Mouse (Mus musculus): ENCODE measurements around the gene Tmem231. TPM values are rescaled to one million over a fixed set of nuclear protein-coding genes. Genes with fewer than 3 reads are reported as not detected.
"Not testable (repeated sequence)": the region's sequence is repeated elsewhere in the genome, so short reads cannot be mapped to it uniquely, and the experiment has no call there.

Gene Tmem231
- polyA plus RNA-seq, 1 experiment, result 4.5 TPM

DNA sequence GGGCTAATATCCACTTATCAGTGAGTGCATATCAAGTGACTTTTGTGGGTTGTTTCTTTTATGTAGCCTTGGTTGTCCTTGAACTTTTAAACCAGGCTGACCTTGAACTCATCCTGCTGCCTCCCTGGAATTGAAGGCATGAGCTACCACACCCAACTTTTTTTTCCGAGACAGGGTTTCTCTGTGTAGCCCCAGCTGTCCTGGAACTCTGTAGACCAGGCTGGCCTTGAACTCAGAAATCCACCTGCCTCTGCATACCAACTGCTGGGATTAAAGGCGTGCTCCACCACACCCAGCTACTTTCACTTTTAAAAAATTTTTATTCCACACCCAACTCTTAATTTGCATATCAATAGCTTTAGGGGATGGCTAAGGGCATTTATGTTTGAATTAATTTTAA, 9.9 kb upstream of the Tmem231 start:
- no peaks in the 10 kb centered on the region for H3K27me3 ChIP-seq (ENCODE audit: control insufficient read depth, insufficient read depth, insufficient read length)
- peaks cover 13% of the 10 kb centered on the region for H3K36me3 ChIP-seq (ENCODE audit: control insufficient read depth, insufficient read depth)
- no peak for TF ChIP-seq E2F4 (IDR thresholded peaks at IDR 0.05; ENCODE audit: insufficient read depth)
- no peak for TF ChIP-seq REST (IDR thresholded peaks at IDR 0.05; ENCODE audit: insufficient read depth, insufficient read length)
- no peak for TF ChIP-seq SRF (IDR thresholded peaks at IDR 0.05; ENCODE audit: control insufficient read depth, insufficient read length, low read depth)
- TF ChIP-seq CEBPB (IDR thresholded peaks at IDR 0.05; ENCODE audit: insufficient read depth, poor library complexity, severe bottlenecking), result no peak
- TF ChIP-seq POLR2A (IDR thresholded peaks at IDR 0.05; ENCODE audit: insufficient read length, low read depth), result no peak
- TF ChIP-seq MAX (IDR thresholded peaks at IDR 0.05; ENCODE audit: low read depth), result no peak
- TF ChIP-seq USF1 (IDR thresholded peaks at IDR 0.05; ENCODE audit: low read depth), result no peak
- TF ChIP-seq MYOD1 (IDR thresholded peaks at IDR 0.05; ENCODE audit: control insufficient read depth in 1 of 3, insufficient read length in 2 of 3, low read depth in 2 of 3), result no peak
- no peak for TF ChIP-seq TCF3 (IDR thresholded peaks at IDR 0.05; ENCODE audit: insufficient read length, low read depth)
- TF ChIP-seq POLR2AphosphoS2 (IDR thresholded peaks at IDR 0.05; ENCODE audit: insufficient read length, low read depth), result no peak
- TF ChIP-seq MYOG (IDR thresholded peaks at IDR 0.05; ENCODE audit: control insufficient read depth in 1 of 3, insufficient read depth in 1 of 3, insufficient read length in 2 of 3, low read depth in 2 of 3), result no peak
- TF ChIP-seq TCF12 (IDR thresholded peaks at IDR 0.05; ENCODE audit: insufficient read depth, poor library complexity, severe bottlenecking), result no peak
- H3ac ChIP-seq (ENCODE audit: control insufficient read depth, insufficient read length), result no peak overlapping the region
- H3K4me2 ChIP-seq (ENCODE audit: low read depth), result no peak overlapping the region
- no peaks in the 10 kb centered on the region for H3K79me2 ChIP-seq (ENCODE audit: control insufficient read depth, insufficient read depth)
- no peak overlapping the region for H3K4me3 ChIP-seq

GRCm38 (mm10) chr8:111941101-111941454, 7.4 kb upstream of the Tmem231 start:
- Histone ChIP-seq H3K4me2 (ENCODE audit: low read depth) (peak overlapping the region; percentile 75), H3K36me3 (ENCODE audit: control insufficient read depth, insufficient read depth) (peaks cover 13% of the 10 kb centered on the region), H3K79me2 (ENCODE audit: control insufficient read depth, insufficient read depth) (no peaks in the 10 kb centered on the region), H3K27me3 (ENCODE audit: control insufficient read depth, insufficient read depth, insufficient read length) (no peaks in the 10 kb centered on the region), H3ac (ENCODE audit: control insufficient read depth, insufficient read length) (peak overlapping the region; percentile 34), H3K4me3 (peak overlapping the region; percentile 63)
- TF ChIP-seq REST (IDR thresholded peaks at IDR 0.05; ENCODE audit: insufficient read depth, insufficient read length), result peak; percentile 90
- no peak for TF ChIP-seq CEBPB (IDR thresholded peaks at IDR 0.05; ENCODE audit: insufficient read depth, poor library complexity, severe bottlenecking)

- H3K4me3 ChIP-seq, result peak within 1 kb of the TSS; percentile 63
- H3K36me3 ChIP-seq (ENCODE audit: control insufficient read depth, insufficient read depth), result peaks cover 13% of the 10 kb centered on the region
- TF ChIP-seq USF1 (IDR thresholded peaks at IDR 0.05; ENCODE audit: low read depth) (no peak), MYOG (IDR thresholded peaks at IDR 0.05; ENCODE audit: control insufficient read depth in 1 of 3, insufficient read depth in 1 of 3, insufficient read length in 2 of 3, low read depth in 2 of 3) (no peak), POLR2A (IDR thresholded peaks at IDR 0.05; ENCODE audit: insufficient read length, low read depth) (peak; percentile 52)
- H3K27me3 ChIP-seq (ENCODE audit: control insufficient read depth, insufficient read depth, insufficient read length), result no peaks in the 10 kb centered on the region
- H3ac ChIP-seq (ENCODE audit: control insufficient read depth, insufficient read length), result peak within 1 kb of the TSS; percentile 34
- H3K79me2 ChIP-seq (ENCODE audit: control insufficient read depth, insufficient read depth), result no peaks in the 10 kb centered on the region
- peak within 1 kb of the TSS; percentile 99 for H3K4me2 ChIP-seq (ENCODE audit: low read depth)
Measured at GRCm38 (mm10) chr8:111940171-111941100, 6.8 kb upstream of the Tmem231 start, which contains the start of gene Gabarapl2. Gabarapl2 (plus strand) TSS chr8:111940703.

DNA sequence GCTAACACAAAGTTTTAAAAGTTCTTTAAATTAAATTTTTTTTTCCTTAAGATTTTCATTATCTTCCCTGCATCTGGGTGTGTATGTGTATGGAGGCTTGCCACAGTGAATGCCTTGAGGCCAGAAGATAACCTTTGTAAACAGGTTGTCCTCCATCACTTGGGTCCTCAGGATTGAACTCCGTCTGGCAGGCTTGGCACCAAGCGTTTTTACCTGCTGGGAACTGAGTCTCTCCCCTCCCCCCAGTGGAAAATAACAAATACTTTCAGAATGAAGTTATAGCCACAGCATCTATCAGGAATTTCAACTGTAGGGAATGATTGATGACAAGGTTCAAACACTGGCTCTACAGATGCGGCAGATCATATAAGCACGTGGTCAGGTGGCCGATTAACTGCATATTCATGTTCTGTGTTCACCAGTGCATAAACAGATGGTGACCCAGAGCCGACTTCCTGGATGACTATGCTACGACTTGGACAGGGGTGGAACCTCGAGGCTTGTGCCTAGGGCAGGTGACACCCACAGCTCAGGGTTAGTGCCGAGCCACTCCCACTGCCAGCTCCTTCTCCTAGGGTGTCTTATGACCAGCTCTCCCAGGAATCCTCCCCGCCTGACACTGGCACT, 5.9 kb upstream of the Tmem231 start:
- Histone ChIP-seq H3K27me3 (ENCODE audit: control insufficient read depth, insufficient read depth, insufficient read length) (no peaks in the 10 kb centered on the region), H3K4me3 (peak overlapping the region; percentile 63)
- peak in 1 of 3 experiments; percentile 32 for TF ChIP-seq MYOD1 (IDR thresholded peaks at IDR 0.05; ENCODE audit: control insufficient read depth in 1 of 3, insufficient read length in 2 of 3, low read depth in 2 of 3)
- peak in 1 of 3 experiments; percentile 26 for TF ChIP-seq MYOG (IDR thresholded peaks at IDR 0.05; ENCODE audit: control insufficient read depth in 1 of 3, insufficient read depth in 1 of 3, insufficient read length in 2 of 3, low read depth in 2 of 3)
- no peak for TF ChIP-seq CEBPB (IDR thresholded peaks at IDR 0.05; ENCODE audit: insufficient read depth, poor library complexity, severe bottlenecking)

DNA sequence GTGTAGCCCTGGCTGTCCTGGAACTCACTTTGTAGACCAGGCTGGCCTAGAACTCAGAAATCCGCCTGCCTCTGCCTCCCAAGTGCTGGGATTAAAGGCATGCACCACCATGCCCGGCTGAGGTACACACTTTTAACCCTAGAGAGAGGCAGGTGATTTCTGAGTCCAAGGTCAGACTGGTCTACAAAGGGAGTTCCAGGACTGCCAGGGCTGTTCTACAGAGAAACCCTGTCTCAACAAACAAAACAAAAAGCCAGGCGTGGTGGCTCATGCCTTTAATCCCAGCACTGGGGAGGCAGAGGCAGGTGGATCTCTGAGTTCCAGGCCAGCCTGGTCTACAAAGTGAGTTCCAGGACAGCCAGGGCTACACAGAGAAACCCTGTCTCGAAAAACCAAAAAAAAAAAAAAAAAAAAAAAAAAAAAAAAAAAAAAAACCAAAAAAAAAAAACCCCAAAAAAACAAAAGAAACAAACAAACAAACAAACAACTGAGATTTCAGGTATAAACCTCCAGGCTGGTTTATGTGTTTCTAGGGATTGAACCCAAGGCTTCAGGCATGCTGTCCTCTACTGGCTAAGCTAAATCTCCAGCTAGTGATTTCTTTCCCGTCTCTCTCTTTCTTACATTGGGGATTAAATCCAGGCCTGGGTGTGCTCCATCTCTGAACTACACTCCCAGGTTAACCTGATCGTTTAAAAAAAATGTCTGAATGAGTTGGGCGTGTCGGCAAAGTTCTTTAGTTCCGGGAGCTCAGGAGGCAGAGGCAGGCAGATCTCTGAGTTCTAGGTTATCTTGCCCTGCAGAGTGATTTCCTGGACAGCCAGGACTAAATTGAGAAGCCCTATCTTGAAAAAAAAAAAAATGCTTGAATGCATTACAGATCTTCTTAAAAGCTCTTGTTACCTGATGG, 4.7 kb upstream of the Tmem231 start:
- H3K36me3 ChIP-seq (ENCODE audit: control insufficient read depth, insufficient read depth); H3K4me3 ChIP-seq; H3K79me2 ChIP-seq (ENCODE audit: control insufficient read depth, insufficient read depth); H3K27me3 ChIP-seq (ENCODE audit: control insufficient read depth, insufficient read depth, insufficient read length); H3K4me2 ChIP-seq (ENCODE audit: low read depth); H3ac ChIP-seq (ENCODE audit: control insufficient read depth, insufficient read length): not testable (repeated sequence)

More for the DNA sequence above, 5.9 kb upstream of the Tmem231 start:
- Histone ChIP-seq H3K79me2 (ENCODE audit: control insufficient read depth, insufficient read depth) (no peaks in the 10 kb centered on the region), H3ac (ENCODE audit: control insufficient read depth, insufficient read length) (no peak overlapping the region), H3K36me3 (ENCODE audit: control insufficient read depth, insufficient read depth) (peaks cover 13% of the 10 kb centered on the region), H3K4me2 (ENCODE audit: low read depth) (peak overlapping the region; percentile 99)

Data from myocyte (in vitro differentiated cells).